Mouse (Mus musculus) hindbrain, postnatal 0 days (tissue): ENCODE measurements around the gene Agbl3. TPM values are rescaled to one million over a fixed set of nuclear protein-coding genes. Genes with fewer than 3 reads are reported as not detected.

ENCODE experiments used
- ATAC-seq: fragments of 200-750 bp; cut with Nextera tagmentation; 2 replicates; pipeline ENCODE4 v1.8.0; 2017; ENCODE audit warnings: mild to moderate bottlenecking, moderate TSS enrichment, moderate library complexity
- DNase-seq: peaks from one replicate; pipeline ENCODE4 v3.0.0-alpha.2; 2015; ENCODE audit warnings: low spot score
- H3K27ac ChIP-seq: fragments of 300-500 bp; sonication (generic); 2 replicates; pipeline ENCODE4 v1.5.1; 2014; ENCODE audit warnings: mild to moderate bottlenecking
- H3K27me3 ChIP-seq: fragments of 300-500 bp; sonication (generic); 2 replicates; pipeline ENCODE4 v1.6.1; 2014; ENCODE audit warnings: low read length, mixed read lengths; ENCODE audit not compliant: insufficient read depth
- H3K36me3 ChIP-seq: fragments of 300-500 bp; sonication (generic); 2 replicates; pipeline ENCODE4 v1.6.1; 2014; ENCODE audit warnings: low read length, mixed read lengths; ENCODE audit not compliant: insufficient read depth
- H3K4me1 ChIP-seq: fragments of 300-500 bp; sonication (generic); 2 replicates; pipeline ENCODE4 v1.6.1; 2014; ENCODE audit warnings: antibody characterized with exemption, low read length, mixed read lengths; ENCODE audit not compliant: insufficient read depth
- H3K4me2 ChIP-seq: fragments of 300-500 bp; sonication (generic); 2 replicates; pipeline ENCODE4 v1.6.1; 2014; ENCODE audit warnings: low read depth, mild to moderate bottlenecking, low read length, moderate library complexity, mixed read lengths
- H3K4me3 ChIP-seq: fragments of 300-500 bp; sonication (generic); 2 replicates; pipeline ENCODE4 v1.5.1; 2014; ENCODE audit warnings: low read length
- H3K9ac ChIP-seq: fragments of 300-500 bp; sonication (generic); replicated peaks from 2 replicates; pipeline ENCODE4 v1.6.1; 2014; ENCODE audit warnings: mild to moderate bottlenecking, low read length, moderate library complexity, mixed read lengths
- H3K9me3 ChIP-seq: fragments of 300-500 bp; sonication (generic); 2 replicates; pipeline ENCODE4 v1.6.1; 2016; ENCODE audit warnings: low read length, mixed read lengths
- CTCF ChIP-seq: IDR thresholded peaks from 2 replicates; pipeline ENCODE4 v1.5.1; 2016; ENCODE audit warnings: antibody characterized with exemption, control low read depth, low read depth
- WGBS: fragments of 180-500 bp; shearing (Covaris S2); extraction: QIAGEN DNeasy Blood & Tissue Kit; methylation state at CpG from one replicate; pipeline ENCODE4 v1.1.7; 2014; 5-methylcytosine and 5-hydroxymethylcytosine counted together
- polyA plus RNA-seq: library from polyadenylated mRNA; unstranded; fragments of >200 nt; fragmentation: Nextera tagmentation; extraction: Ambion mirVana; gene quantifications from 2 replicates; pipeline ENCODE4 v1.2.1, GENCODE M21; 2015
- total RNA-seq: library from RNA; depleted of rRNA; stranded (reverse); fragments of >200 nt; gene quantifications from 2 replicates; pipeline ENCODE4 v1.2.3, GENCODE M21; 2014

Agbl3 gene
- total and polyA plus RNA-seq, 2 experiments from 2014 or later, result 13.2 to 21.5 TPM

- Histone ChIP-seq H3K27ac (no peak overlapping the region), H3K4me3 (no peak overlapping the region), H3K9ac (no peak overlapping the region), H3K4me2 (no peak overlapping the region), H3K36me3 (peaks cover 39% of the 10 kb centered on the region; the same call in 1 of the 2 replicates), H3K27me3 (no peaks in the 10 kb centered on the region), H3K9me3 (no peaks in the 10 kb centered on the region), H3K4me1 (no peaks in the 10 kb centered on the region)
- WGBS, result 57% methylated on average over 9 of the region's 9 CpGs
- no peak for TF ChIP-seq CTCF
- ATAC-seq (0 out of 2 replicates have a peak, but pooled peaks have one; percentile 42), DNase-seq (no peak)
Measured at GRCm38 (mm10) chr6:34901911-34902444, 121.7 kb downstream of the Agbl3 start.

- TF ChIP-seq CTCF, result no peak
- Histone ChIP-seq H3K4me1 (no peaks in the 10 kb centered on the region), H3K9ac (no peak overlapping the region), H3K36me3 (peaks cover 39% of the 10 kb centered on the region; the same call in 1 of the 2 replicates), H3K4me3 (no peak overlapping the region), H3K27ac (no peak overlapping the region), H3K4me2 (no peak overlapping the region), H3K9me3 (no peaks in the 10 kb centered on the region), H3K27me3 (no peaks in the 10 kb centered on the region)
- no peak for ATAC-seq
- WGBS, result 94% methylated on average over 7 of the region's 7 CpGs
- no peak for DNase-seq
Measured at GRCm38 (mm10) chr6:34902578-34902977, 122.3 kb downstream of the Agbl3 start.

GRCm38 (mm10) chr6:34903441-34903840, 123.2 kb downstream of the Agbl3 start:
- Histone ChIP-seq H3K36me3 (peaks cover 36% of the 10 kb centered on the region; the same call in 1 of the 2 replicates), H3K4me3 (no peak overlapping the region), H3K4me2 (no peak overlapping the region), H3K27me3 (no peaks in the 10 kb centered on the region), H3K4me1 (no peaks in the 10 kb centered on the region), H3K27ac (no peak overlapping the region), H3K9me3 (no peaks in the 10 kb centered on the region), H3K9ac (no peak overlapping the region)
- WGBS, result 87% methylated on average over 5 of the region's 5 CpGs
- no peak for TF ChIP-seq CTCF
- ATAC-seq (no peak), DNase-seq (no peak)

GRCm38 (mm10) chr6:34903851-34904250, 123.6 kb downstream of the Agbl3 start:
- DNase-seq (no peak), ATAC-seq (no peak)
- WGBS, result 92% methylated on average over 10 of the region's 10 CpGs
- Histone ChIP-seq H3K27me3 (no peaks in the 10 kb centered on the region), H3K4me2 (no peak overlapping the region), H3K9ac (no peak overlapping the region), H3K4me3 (no peak overlapping the region), H3K9me3 (no peaks in the 10 kb centered on the region), H3K27ac (no peak overlapping the region), H3K36me3 (peaks cover 36% of the 10 kb centered on the region; the same call in 1 of the 2 replicates), H3K4me1 (no peaks in the 10 kb centered on the region)
- no peak for TF ChIP-seq CTCF

- no peak for DNase-seq
- Histone ChIP-seq H3K36me3 (peaks cover 32% of the 10 kb centered on the region; the same call in 1 of the 2 replicates), H3K27ac (no peak overlapping the region), H3K4me1 (0 out of 2 replicates have a peak, but pooled peaks cover 3% of the 10 kb centered on the region), H3K27me3 (no peaks in the 10 kb centered on the region), H3K4me2 (no peak overlapping the region), H3K9ac (no peak overlapping the region), H3K4me3 (no peak overlapping the region), H3K9me3 (no peaks in the 10 kb centered on the region)
- no peak for TF ChIP-seq CTCF
- 95% methylated on average over 6 of the region's 6 CpGs for WGBS
- no peak for ATAC-seq
Measured at GRCm38 (mm10) chr6:34904361-34904760, 124.1 kb downstream of the Agbl3 start.

GRCm38 (mm10) chr6:34906125-34906524, 125.9 kb downstream of the Agbl3 start:
- H3K4me1 ChIP-seq, result peaks cover 11% of the 10 kb centered on the region; the same call in 1 of the 2 replicates
- H3K9me3 ChIP-seq, result no peaks in the 10 kb centered on the region
- H3K4me2 ChIP-seq, result no peak overlapping the region
- DNase-seq (no peak), ATAC-seq (no peak)
- 73% methylated on average over 2 of the region's 2 CpGs for WGBS
- H3K27ac ChIP-seq, result no peak overlapping the region
- H3K4me3 ChIP-seq, result no peak overlapping the region
- H3K9ac ChIP-seq, result no peak overlapping the region
- H3K27me3 ChIP-seq, result no peaks in the 10 kb centered on the region
- TF ChIP-seq CTCF, result peak; percentile 18; the same call in 1 of the 2 replicates
- H3K36me3 ChIP-seq, result peaks cover 30% of the 10 kb centered on the region; the same call in 1 of the 2 replicates

GRCm38 (mm10) chr6:34906661-34907060, 126.4 kb downstream of the Agbl3 start:
- H3K9ac ChIP-seq, result no peak overlapping the region
- no peak overlapping the region for H3K27ac ChIP-seq
- H3K4me1 ChIP-seq, result peaks cover 11% of the 10 kb centered on the region; the same call in 1 of the 2 replicates
- H3K4me3 ChIP-seq, result no peak overlapping the region
- no peak for ATAC-seq
- peaks cover 30% of the 10 kb centered on the region; the same call in 1 of the 2 replicates for H3K36me3 ChIP-seq
- no peak for TF ChIP-seq CTCF
- H3K9me3 ChIP-seq, result no peaks in the 10 kb centered on the region
- H3K4me2 ChIP-seq, result no peak overlapping the region
- DNase-seq, result no peak
- H3K27me3 ChIP-seq, result no peaks in the 10 kb centered on the region
- 78% methylated on average over 4 of the region's 4 CpGs for WGBS
